Mouse (Mus musculus): ENCODE results near the gene Anks1b. TPM values are rescaled to one million over a fixed set of nuclear protein-coding genes. Genes with fewer than 3 reads are reported as not detected.

Gene Anks1b
- total RNA-seq, 2 experiments from 2014 or later = 0.29 to 0.78 TPM

DNA sequence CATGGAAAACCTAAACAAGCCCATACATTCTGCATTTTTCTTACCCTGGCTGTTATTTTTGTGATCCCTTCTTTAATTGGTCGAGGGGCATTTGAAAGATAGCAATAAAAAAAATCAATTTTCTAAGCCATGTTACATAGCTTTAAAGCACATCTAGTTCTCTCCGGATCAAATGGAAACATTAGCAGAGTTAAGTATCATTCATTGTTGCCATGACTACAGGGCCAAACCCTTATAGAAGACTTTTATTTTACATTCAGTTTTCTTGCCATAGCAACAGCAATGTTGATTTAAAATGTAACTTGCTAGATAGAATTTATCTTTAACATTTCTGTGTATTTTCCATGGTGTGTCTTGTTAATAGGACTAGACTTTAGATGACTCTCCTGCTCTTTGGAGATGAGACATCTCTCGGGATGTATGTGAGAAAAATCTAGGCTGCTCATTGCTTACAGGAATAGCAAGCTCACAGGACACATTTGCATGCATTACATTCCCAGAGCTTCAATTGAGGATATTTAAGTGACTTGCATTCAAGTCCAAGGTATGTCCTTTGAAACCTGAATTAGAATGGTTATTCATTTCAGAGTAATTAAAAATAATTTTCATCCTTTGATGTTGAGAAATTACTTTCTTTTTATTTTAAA lies 620.8 kb downstream of the Anks1b start:
- intact Hi-C loops (cut with DNase I; ENCODE audit: low total_unique reads) = no loop called here
- DNase-seq = no peak

DNA sequence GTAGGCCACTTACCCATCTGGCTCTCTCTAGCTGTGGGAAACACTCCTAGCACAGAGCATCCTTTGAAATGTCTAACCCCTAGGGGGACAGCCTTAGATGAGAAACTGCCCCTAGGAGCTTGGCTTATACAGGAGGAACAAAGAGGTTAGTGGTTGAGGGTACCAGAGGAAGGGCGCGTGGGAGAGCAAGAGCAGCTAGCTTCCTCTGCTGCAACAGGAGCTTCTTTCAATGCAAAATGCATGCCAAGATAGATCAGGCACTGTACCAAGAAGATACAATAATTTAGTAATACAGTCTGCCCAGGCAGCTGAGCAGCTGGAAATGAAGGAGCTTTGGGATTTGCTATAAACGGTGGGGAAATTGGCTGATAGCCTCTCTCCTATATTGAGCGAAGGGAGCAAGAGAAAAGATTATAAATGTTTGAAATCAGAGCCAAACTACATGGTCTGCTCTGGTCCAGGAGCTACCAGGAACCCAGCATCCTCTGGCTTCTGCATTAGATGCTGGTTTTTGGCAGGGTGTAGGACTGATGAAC lies 621.7 kb downstream of the Anks1b start:
- no peak for DNase-seq
- intact Hi-C loops (cut with DNase I; ENCODE audit: low total_unique reads) = no loop called here

DNA sequence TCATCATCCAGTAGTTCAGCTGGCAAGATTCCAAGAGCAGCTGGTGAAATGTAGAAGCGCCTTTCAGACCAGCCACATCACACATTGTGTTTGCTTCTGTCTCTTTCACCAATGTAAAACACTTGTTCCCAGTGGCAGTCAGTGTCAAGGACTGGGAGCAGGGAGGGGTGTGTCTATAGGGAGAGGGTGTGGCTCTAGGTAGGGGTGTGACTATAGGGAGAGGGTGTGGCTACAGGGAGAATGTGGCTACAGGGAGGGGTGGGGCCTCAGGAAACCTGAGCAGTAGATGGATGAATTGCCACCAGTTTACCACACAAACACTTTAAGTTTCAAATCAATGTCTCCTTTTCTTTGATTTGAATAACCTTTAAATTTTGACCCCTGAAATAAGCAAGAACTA lies 634.3 kb downstream of the Anks1b start:
- DNase-seq = no peak
- intact Hi-C loops (cut with DNase I; ENCODE audit: low total_unique reads) = no loop called here

DNA sequence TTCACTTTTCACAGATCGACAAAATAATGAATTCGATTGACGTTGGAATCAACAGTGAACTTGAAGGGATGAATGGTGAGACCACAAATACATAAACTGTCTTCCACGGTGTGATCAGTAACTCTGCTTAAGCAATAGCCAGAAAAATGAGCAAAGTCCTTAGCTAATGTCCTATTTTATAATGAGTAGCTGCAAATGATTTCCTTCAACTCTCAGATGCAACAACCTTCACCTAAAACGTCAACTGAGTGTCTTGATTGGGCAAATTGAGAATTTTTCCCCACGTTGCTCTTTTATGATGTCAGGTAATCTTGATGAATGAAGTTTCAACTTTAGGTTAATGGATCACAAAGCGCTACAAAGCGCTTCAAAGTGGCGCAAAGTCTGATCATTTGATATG lies 639.5 kb downstream of the Anks1b start:
- intact Hi-C loops (cut with DNase I; ENCODE audit: low total_unique reads) = no loop called here
- no peak for DNase-seq

DNA sequence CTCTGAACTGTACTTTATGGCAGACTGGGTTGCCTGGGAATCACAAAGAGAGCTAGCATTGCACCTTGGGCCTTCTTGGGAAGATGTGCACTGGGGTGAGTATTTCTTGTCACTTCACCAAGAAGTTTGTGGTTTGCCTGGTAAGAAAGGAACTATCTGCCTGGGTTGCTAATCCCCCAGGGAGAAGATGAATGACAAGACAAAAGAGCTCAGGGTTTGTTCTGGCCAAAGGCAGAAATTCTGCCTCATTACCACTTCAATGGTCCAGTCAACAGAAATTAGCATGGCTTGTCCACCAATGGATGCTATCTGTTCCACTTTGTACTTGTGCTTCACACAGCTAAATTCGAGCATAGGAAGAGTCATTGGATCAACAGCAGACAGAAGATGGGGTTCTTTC lies 658.5 kb downstream of the Anks1b start:
- no peak for DNase-seq
- intact Hi-C loops (cut with DNase I; ENCODE audit: low total_unique reads) = no loop called here

DNA sequence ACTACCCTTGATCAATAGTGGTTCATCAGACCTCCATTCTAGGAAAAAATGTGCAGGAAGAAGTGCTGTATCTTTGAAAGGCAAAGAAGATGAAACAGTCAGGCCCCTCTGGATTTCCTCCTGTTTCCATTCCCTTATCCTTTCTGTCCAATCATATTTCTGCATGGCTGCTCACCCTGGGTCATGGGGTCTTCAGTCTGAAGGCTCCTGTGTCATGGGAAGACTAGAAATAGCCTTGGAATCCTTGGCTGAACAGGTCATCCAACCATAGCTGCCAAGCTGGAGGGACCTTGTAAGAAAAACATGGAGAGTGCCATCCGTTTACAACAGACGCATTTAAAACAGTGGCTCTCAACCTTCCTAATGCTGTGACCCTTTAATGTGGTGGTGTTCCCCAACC lies 662.1 kb downstream of the Anks1b start:
- intact Hi-C loops (cut with DNase I; ENCODE audit: low total_unique reads) = no loop called here
- DNase-seq = no peak

DNA sequence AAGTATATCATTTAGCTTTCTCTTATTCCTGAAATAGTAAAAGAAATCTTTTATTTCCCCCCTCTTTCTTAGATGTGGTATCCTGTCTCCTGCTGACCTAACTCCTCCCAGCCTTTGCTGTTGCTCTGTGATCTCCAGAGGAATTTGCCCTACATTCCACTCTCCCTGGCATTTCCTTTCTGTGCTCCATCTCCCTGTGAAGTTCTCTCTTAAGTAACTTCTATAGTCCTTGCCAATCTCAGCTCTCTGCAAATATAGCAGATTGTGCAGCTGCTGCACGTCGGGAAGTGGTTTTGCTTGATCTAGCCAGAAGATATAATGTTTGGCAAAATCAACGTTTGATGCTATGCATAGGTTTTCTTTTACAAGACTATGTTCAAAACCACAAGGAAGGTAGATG lies 673.3 kb downstream of the Anks1b start:
- intact Hi-C loops (cut with DNase I; ENCODE audit: low total_unique reads) = no loop called here

DNA sequence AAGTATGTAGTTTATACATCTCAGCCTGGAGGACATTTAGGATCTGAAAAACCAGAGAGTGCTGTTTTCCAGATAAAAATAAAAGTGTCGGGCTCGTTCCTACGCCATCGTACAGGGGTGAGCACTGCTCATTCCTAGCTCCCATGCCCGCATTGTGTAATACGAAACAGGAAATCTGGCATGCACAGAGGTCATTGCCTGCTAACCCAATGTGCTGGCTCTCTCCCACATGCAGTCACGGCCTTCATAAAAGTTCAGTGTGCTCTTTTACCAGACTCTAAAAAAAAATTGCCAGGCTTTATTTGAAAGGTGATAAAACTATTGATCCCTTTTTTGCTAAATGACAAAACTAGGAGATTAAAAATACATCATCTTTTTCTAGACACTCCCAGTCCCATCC lies 689.6 kb downstream of the Anks1b start:
- intact Hi-C loops (cut with DNase I; ENCODE audit: low total_unique reads) = no loop called here

More for the DNA sequence above, 673.3 kb downstream of the Anks1b start:
- DNase-seq = no peak

DNA sequence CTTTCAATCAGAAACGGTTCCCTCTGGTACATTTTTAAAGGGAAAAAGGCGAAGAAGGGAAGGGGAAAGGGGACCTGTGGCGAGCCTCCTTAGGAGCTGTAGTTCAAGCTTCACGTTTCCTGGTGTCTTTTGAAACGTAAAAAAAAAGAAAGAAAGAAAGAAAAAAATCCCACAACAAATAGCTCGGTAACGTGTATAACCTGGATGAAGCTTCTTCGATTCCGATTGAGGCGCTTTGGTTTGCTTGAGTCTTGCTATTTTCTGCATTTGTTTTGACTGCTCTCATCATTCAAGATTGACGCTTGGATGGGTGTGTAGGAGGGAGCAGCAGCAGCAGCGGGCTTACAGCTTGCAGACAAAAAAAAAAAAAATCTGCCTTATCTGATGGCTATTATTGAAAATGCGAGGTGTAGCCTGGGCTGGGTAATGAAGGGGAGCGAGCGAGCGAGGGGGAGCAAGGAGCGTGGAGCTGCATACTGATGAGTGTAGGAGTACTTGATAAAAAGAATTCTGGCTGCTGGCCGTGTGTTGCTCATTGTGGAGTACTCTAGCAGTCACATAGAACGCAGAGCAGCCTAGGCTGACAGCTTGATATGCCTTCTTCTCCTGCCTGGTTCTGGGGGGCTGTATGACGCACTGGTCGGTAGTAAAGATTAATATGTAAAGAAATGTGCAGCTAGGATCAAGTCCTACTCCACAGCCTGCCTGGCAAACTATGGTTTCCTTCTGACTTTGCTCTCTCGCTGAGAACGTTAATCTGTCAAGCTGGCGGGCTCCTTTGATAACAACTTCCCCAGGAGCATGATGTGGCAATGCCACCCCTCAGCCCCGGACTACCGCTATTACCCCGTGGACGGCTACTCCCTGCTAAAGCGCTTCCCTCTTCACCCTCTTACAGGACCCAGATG lies 703.1 kb downstream of the Anks1b start:
- DNase-seq = no peak
- intact Hi-C loops (cut with DNase I; ENCODE audit: low total_unique reads) = no loop called here

More for the DNA sequence above, 689.6 kb downstream of the Anks1b start:
- no peak for DNase-seq

DNA sequence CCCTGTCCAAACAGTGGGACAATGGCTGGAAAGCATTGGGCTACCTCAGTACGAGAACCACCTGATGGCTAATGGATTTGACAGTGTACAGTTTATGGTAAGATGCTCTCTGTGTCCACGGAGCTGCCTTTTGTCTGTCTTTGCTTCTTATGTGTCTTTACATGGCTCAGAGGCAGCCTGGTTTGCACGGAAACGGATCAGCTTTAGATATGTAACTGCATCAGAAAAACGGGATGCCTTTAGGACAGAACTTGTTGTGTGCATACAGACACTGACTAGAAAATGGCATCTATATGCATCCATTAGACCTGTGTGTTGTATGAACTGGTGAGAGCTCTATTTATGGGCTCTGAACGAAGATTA lies 703.8 kb downstream of the Anks1b start:
- intact Hi-C loops (cut with DNase I; ENCODE audit: low total_unique reads) = no loop called here
- DNase-seq = no peak

DNA sequence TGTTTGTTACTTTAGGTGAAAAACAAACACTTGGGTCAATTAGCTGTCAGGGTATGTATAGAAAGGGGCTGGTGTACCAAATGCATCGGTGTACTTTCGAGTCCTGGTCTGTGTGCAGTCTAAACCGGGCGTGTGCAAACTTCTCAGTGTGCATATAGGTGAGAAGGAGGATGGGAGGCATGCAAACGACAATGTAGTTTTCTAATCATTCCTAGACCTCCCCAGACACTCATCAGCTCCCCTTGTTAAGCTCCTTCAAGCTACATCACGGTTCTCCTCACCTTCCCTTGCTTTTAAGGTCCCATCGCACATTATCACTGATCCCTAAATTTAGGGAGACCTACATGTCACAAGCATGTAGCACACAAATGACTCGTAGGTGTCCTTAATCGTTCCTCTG lies 704.5 kb downstream of the Anks1b start:
- no peak for DNase-seq
- intact Hi-C loops (cut with DNase I; ENCODE audit: low total_unique reads) = no loop called here

DNA sequence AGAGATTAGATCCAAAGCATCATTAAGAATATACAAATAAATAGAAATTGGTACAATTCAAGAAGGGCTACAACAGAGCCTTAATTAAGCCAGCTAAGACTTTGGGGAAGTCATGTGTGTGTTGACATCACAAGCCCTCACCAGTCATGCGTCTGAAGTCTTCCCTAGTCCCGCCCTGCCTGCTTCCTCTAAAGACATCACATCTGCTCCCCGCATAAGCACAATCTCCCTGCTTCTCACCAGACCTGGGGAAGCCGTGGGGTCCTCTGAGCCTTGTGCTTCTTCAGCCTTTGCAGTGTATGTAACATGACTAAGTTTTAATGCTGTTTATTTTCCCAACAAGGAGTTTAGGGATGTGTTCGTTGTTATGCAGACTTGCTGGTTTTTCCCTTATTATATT lies 706.7 kb downstream of the Anks1b start:
- intact Hi-C loops (cut with DNase I; ENCODE audit: low total_unique reads) = no loop called here
- no peak for DNase-seq

DNA sequence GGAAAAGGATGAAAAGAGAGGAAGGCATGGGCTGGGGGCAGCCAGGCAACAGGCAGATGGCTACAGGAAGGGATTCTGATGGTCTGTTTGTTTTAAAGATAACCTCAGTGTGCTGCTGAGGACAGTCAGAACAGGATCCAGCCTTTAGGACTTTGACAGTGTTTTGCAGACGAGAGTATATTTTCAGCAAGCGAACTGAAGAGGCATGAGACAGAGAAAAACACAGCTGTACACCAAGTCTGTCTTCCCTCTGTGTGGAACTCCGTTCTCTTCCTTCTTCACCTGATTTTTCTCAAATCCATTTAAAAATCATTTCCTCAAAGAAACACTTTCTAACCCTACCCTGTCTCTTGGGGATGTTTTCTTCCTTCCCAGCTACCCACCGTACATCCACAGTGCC lies 710.7 kb downstream of the Anks1b start:
- intact Hi-C loops (cut with DNase I; ENCODE audit: low total_unique reads) = no loop called here
- DNase-seq = no peak

DNA sequence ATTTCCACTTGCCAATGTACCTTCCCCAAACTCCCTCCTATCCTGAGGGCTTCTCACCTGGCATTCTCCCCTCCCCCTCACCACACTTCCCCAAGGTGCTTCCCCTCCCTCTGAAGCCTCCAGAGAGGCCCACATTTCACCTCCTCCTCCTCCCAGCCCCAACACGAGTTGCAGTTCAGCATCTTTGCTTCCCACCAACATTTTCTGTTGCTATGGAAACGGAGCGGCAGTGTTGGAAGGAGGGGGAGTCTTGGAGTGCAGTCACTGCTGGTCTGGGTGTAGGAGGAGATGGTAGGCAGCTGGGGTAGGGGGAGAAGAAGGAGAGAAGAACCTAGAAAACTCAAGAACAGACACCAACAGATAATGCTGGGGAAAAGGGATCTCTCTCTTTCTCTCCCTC lies 722.8 kb downstream of the Anks1b start:
- intact Hi-C loops (cut with DNase I; ENCODE audit: low total_unique reads) = no loop called here
- DNase-seq = no peak

DNA sequence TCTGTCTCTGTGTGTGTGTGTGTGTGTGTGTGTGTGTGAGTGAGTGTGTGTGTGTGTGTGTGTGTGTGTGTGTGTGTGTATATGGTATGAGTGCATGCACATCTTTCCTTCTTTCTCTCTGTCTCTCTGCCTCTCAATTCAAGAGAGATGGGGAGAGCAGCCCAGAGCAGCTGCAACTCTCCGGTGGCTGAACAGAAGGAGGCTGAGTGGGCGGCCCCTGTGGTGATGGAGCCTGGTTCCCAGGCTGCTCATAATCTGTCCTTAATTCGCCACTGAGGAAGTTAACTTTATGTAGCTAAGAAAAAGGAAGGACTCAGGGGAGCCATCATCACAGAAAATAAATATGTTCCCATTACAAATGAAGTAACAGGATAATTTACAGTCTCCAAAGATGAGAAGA lies 723.3 kb downstream of the Anks1b start:
- intact Hi-C loops (cut with DNase I; ENCODE audit: low total_unique reads) = no loop called here
- no peak for DNase-seq

DNA sequence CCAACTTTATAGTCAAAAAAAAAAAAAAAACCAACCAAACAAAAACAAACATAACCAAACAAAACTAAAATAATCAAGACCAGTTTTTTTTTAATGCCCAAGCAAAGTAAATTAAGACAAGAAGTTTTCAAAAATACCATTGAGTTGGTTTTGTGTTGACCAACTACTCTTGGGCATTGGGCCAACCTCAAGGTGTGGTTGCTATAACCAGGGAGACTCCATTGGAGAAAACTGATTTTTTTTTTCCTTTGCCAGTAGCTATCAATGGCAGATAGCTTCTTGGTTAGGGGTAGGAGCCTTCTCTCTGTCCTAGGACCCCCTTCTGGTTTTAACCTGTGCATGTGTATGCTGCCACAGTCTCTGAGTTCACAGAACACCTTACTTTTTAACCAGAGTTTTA lies 725.8 kb downstream of the Anks1b start:
- no peak for DNase-seq
- intact Hi-C loops (cut with DNase I; ENCODE audit: low total_unique reads) = no loop called here

DNA sequence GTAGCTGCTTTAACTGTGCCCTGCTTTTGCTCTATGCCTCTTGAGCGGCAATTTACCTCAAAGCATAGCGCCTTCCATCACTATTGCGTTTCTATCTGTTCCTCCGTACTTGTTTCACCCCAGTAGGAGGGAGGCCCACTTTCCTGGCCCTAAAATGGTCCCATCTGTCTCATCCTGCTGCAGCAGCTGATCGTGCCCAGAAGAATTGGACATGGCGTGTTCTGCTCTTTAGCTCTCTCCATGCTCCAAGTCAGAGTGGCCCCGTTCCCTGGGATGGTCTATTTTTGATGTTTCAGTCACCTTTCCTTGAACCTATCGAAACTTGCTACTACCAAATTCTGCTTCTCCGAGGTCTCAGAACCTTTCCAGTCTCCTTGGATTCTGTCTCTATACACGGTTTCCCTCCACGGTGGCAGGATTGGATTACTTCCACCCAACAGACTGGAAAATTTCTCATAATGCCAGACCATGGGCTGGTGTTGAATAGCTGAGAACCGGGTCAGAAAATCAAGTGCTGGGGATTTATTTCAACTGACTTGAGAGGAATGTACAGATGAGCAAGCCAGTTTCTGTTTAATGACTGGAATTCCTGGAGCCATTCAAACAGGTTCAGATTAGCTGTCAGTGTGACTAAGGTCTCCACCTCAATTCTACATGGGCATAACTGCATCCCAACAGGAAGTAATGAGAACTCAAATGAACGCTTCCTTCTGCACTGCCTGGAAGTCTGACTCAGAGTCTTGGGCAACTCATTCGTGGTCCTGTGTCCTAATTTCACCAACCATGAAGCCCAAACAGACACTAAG lies 726.6 kb downstream of the Anks1b start:
- intact Hi-C loops (cut with DNase I; ENCODE audit: low total_unique reads) = no loop called here
- DNase-seq = no peak

DNA sequence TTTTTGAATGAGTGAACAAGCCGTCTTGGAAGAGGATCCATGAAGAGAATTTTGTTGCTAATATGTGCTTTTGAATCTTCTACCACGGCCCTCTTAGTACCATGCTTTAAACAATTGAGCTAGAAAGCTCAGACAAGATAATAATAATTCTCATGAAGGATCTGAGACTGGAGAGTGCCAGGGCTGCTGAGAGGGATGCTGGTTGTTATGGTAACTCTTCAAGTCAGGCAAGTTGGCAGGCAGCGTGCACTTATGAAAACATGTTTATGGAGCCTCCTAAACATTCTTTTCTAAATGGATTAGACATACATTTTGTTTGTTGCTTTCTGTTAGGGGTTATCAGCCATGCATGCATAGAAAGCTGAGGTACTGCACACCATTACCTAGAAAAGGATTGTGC lies 734.3 kb downstream of the Anks1b start:
- DNase-seq = no peak
- intact Hi-C loops (cut with DNase I; ENCODE audit: low total_unique reads) = no loop called here

DNA sequence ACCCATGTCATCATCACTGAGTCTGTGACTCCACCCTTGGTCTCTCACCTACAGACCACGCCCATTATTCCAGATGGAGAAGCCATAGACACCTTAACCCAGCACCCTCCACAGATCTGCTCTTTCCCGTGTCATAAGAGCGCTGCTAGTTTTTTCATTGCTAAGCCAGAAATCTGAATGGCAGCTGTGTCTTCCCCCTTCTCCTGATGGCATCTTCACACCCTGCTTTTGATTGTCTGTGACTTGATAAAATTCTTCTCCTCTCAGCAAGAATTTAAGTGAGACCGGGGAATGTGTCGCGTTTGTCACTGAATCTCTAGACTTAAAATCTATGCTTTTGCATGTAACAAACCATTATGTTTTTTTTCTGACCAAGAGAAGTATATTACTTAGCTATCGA lies 736.1 kb downstream of the Anks1b start:
- intact Hi-C loops (cut with DNase I; ENCODE audit: low total_unique reads) = no loop called here
- no peak for DNase-seq

DNA sequence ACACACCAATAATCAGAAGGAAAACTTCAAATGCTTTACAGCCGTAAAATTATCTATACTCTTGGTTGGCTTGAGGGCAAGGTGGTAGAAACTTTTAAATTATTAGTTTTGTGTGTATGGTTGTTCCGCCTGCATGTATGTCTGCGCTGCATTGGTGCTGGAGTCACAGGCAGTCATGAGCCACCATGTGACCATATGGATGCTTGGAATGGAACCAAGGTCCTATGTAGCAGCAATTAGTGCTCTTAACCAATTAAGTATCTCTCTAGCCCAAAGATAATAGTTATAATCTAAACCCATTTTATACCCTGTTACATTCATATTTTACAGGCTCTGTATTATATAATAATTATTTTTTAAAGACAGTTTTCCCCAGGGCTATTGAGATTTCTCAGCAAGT lies 739.7 kb downstream of the Anks1b start:
- intact Hi-C loops (cut with DNase I; ENCODE audit: low total_unique reads) = no loop called here
- no peak for DNase-seq
